Mouse (Mus musculus) myocyte (in vitro differentiated cells): ENCODE measurements around the gene Car5a. TPM values are rescaled to one million over a fixed set of nuclear protein-coding genes. Genes with fewer than 3 reads are reported as not detected.

Source experiments
- H3K27me3 ChIP-seq: one replicate; pipeline ENCODE4 v1.6.1; 2011; ENCODE audit not compliant: control insufficient read depth, insufficient read depth, insufficient read length
- H3K36me3 ChIP-seq: one replicate; pipeline ENCODE4 v1.6.1; 2011; ENCODE audit not compliant: control insufficient read depth, insufficient read depth
- H3K4me2 ChIP-seq: one replicate; pipeline ENCODE4 v1.6.1; 2011; ENCODE audit warnings: low read depth, control low read depth
- H3K4me3 ChIP-seq: one replicate; pipeline ENCODE4 v1.5.1; 2011; ENCODE audit warnings: mild to moderate bottlenecking, control low read depth, moderate library complexity
- H3K79me2 ChIP-seq: one replicate; pipeline ENCODE4 v1.6.1; 2011; ENCODE audit not compliant: control insufficient read depth, insufficient read depth
- H3ac ChIP-seq: one replicate; pipeline ENCODE4 v1.6.1; 2011; ENCODE audit not compliant: control insufficient read depth, insufficient read length
- CEBPB ChIP-seq: IDR thresholded peaks from 2 replicates; pipeline ENCODE4 v1.6.1; 2011; ENCODE audit warnings: mild to moderate bottlenecking, moderate library complexity; ENCODE audit not compliant: poor library complexity, insufficient read depth, severe bottlenecking
- E2F4 ChIP-seq: IDR thresholded peaks from one replicate; pipeline ENCODE4 v1.6.1; 2011; ENCODE audit warnings: mild to moderate bottlenecking, control low read depth, moderate library complexity; ENCODE audit not compliant: insufficient read depth
- MAX ChIP-seq: IDR thresholded peaks from one replicate; pipeline ENCODE4 v1.6.1; 2011; ENCODE audit warnings: low read depth, mild to moderate bottlenecking, control low read depth
- MYOD1 ChIP-seq, 3 experiments: IDR thresholded peaks; one replicate each; pipeline ENCODE4 v1.6.1; 2011; ENCODE audit warnings: control low read depth in 2 of 3, low read depth in 2 of 3, mild to moderate bottlenecking in 2 of 3, moderate library complexity in 1 of 3; ENCODE audit not compliant: insufficient read length in 2 of 3, control insufficient read depth in 1 of 3
- MYOG ChIP-seq, 3 experiments: IDR thresholded peaks; one replicate each; pipeline ENCODE4 v1.6.1; 2011; ENCODE audit warnings: control low read depth in 2 of 3, low read depth in 2 of 3, mild to moderate bottlenecking in 2 of 3; ENCODE audit not compliant: insufficient read length in 2 of 3, control insufficient read depth in 1 of 3, insufficient read depth in 1 of 3
- POLR2A ChIP-seq: IDR thresholded peaks from one replicate; pipeline ENCODE4 v1.6.1; 2011; ENCODE audit warnings: low read depth, mild to moderate bottlenecking, control low read depth, moderate library complexity; ENCODE audit not compliant: insufficient read length
- POLR2AphosphoS2 ChIP-seq: IDR thresholded peaks from one replicate; pipeline ENCODE4 v1.6.1; 2011; ENCODE audit warnings: low read depth, control low read depth; ENCODE audit not compliant: insufficient read length
- REST ChIP-seq: IDR thresholded peaks from one replicate; pipeline ENCODE4 v1.6.1; 2011; ENCODE audit warnings: mild to moderate bottlenecking, control low read depth, moderate library complexity; ENCODE audit not compliant: insufficient read depth, insufficient read length
- SRF ChIP-seq: IDR thresholded peaks from one replicate; pipeline ENCODE4 v1.6.1; 2011; ENCODE audit warnings: low read depth; ENCODE audit not compliant: control insufficient read depth, insufficient read length
- TCF12 ChIP-seq: IDR thresholded peaks from one replicate; pipeline ENCODE4 v1.6.1; 2011; ENCODE audit warnings: mild to moderate bottlenecking, control low read depth; ENCODE audit not compliant: poor library complexity, insufficient read depth, severe bottlenecking
- TCF3 ChIP-seq: IDR thresholded peaks from one replicate; pipeline ENCODE4 v1.6.1; 2011; ENCODE audit warnings: low read depth, control low read depth; ENCODE audit not compliant: insufficient read length
- polyA plus RNA-seq: library from polyadenylated mRNA; unstranded; fragments of >200 nt; fragmentation: generic; extraction: Trizol; gene quantifications from one replicate; pipeline ENCODE4 v1.2.1, GENCODE M21; 2012; ENCODE audit warnings: missing spikeins

Gene Car5a
- polyA plus RNA-seq, 1 experiment = not detected

GRCm38 (mm10) chr8:121949222-121949800 is 4.6 kb upstream of the Car5a start, which contains the start of gene Banp:
Banp (plus strand) TSS chr8:121949750.
- H3K79me2 ChIP-seq = peaks cover 30% of the 10 kb centered on the region
- peak within 1 kb of the TSS; percentile 83 for H3ac ChIP-seq
- H3K36me3 ChIP-seq = no peaks in the 10 kb centered on the region
- H3K4me3 ChIP-seq = peak within 1 kb of the TSS; percentile 70
- H3K27me3 ChIP-seq = no peaks in the 10 kb centered on the region
- TF ChIP-seq MYOG (IDR thresholded peaks at IDR 0.05; ENCODE audit: control insufficient read depth in 1 of 3, insufficient read depth in 1 of 3, insufficient read length in 2 of 3, low read depth in 2 of 3) = peak in 1 of 3 experiments; percentile 16
- no peak for TF ChIP-seq MYOD1 (IDR thresholded peaks at IDR 0.05; ENCODE audit: control insufficient read depth in 1 of 3, insufficient read length in 2 of 3, low read depth in 2 of 3)
- no peak for TF ChIP-seq TCF12
- peak within 1 kb of the TSS; percentile 89 for H3K4me2 ChIP-seq

- no peaks in the 10 kb centered on the region for H3K27me3 ChIP-seq
- H3K36me3 ChIP-seq = no peaks in the 10 kb centered on the region
- TF ChIP-seq TCF12 (no peak), REST (no peak), MAX (no peak), CEBPB (no peak), POLR2A (no peak)
- peaks cover 26% of the 10 kb centered on the region for H3K79me2 ChIP-seq
- peak overlapping the region; percentile 18 for H3K4me3 ChIP-seq
- peak overlapping the region; percentile 78 for H3K4me2 ChIP-seq
- H3ac ChIP-seq = no peak overlapping the region
Observed at GRCm38 (mm10) chr8:121948321-121949145, 3.8 kb upstream of the Car5a start.

- Histone ChIP-seq H3K27me3 (no peaks in the 10 kb centered on the region), H3K4me3 (peak overlapping the region; percentile 18), H3K79me2 (peaks cover 19% of the 10 kb centered on the region), H3ac (no peak overlapping the region), H3K36me3 (no peaks in the 10 kb centered on the region), H3K4me2 (peak overlapping the region; percentile 78)
- TF ChIP-seq TCF12 (no peak), REST (no peak), POLR2A (peak; percentile 56), POLR2AphosphoS2 (no peak), CEBPB (no peak)
Observed at GRCm38 (mm10) chr8:121947753-121948141, 3.0 kb upstream of the Car5a start.

- Histone ChIP-seq H3K4me3 (peak overlapping the region; percentile 18), H3K36me3 (no peaks in the 10 kb centered on the region), H3K27me3 (no peaks in the 10 kb centered on the region), H3K4me2 (peak overlapping the region; percentile 78), H3ac (no peak overlapping the region), H3K79me2 (peaks cover 13% of the 10 kb centered on the region)
- TF ChIP-seq POLR2A = no peak
- no peak for TF ChIP-seq SRF
- TF ChIP-seq MYOD1 (IDR thresholded peaks at IDR 0.05; ENCODE audit: control insufficient read depth in 1 of 3, insufficient read length in 2 of 3, low read depth in 2 of 3) = no peak
- no peak for TF ChIP-seq POLR2AphosphoS2
- no peak for TF ChIP-seq REST
- TF ChIP-seq CEBPB = no peak
- TF ChIP-seq TCF3 = no peak
Observed at GRCm38 (mm10) chr8:121947047-121947752, 2.5 kb upstream of the Car5a start.

GRCm38 (mm10) chr8:121946351-121946750 is 1.6 kb upstream of the Car5a start:
- H3K4me3 ChIP-seq = no peak overlapping the region
- H3K4me2 ChIP-seq = no peak overlapping the region
- H3K36me3 ChIP-seq = no peaks in the 10 kb centered on the region
- peaks cover 5% of the 10 kb centered on the region for H3K79me2 ChIP-seq
- no peak overlapping the region for H3ac ChIP-seq
- TF ChIP-seq POLR2A (no peak), E2F4 (no peak), MYOD1 (IDR thresholded peaks at IDR 0.05; ENCODE audit: control insufficient read depth in 1 of 3, insufficient read length in 2 of 3, low read depth in 2 of 3) (no peak), CEBPB (no peak), MAX (no peak), POLR2AphosphoS2 (no peak), REST (no peak), TCF12 (no peak), SRF (no peak), TCF3 (no peak), MYOG (IDR thresholded peaks at IDR 0.05; ENCODE audit: control insufficient read depth in 1 of 3, insufficient read depth in 1 of 3, insufficient read length in 2 of 3, low read depth in 2 of 3) (no peak)
- H3K27me3 ChIP-seq = no peaks in the 10 kb centered on the region
